Mouse (Mus musculus) liver, adult 2 months (tissue): ENCODE data around the gene Tas2r138. TPM values are rescaled to one million over a fixed set of nuclear protein-coding genes. Genes with fewer than 3 reads are reported as not detected.
"Not testable (repeated sequence)": the region's sequence is repeated elsewhere in the genome, so short reads cannot be mapped to it uniquely, and the experiment has no call there.

Source experiments
- DNase-seq: peaks from one replicate; pipeline ENCODE4 v3.0.0-alpha.2; 2011; ENCODE audit warnings: low read depth, low spot score; ENCODE audit errors: extremely low read depth
- H3K27ac ChIP-seq: fragments of 200-500 bp; replicated peaks from 2 replicates; pipeline ENCODE4 v1.5.1; 2012; ENCODE audit warnings: low read depth, mild to moderate bottlenecking, control low read depth, inconsistent platforms, low read length; ENCODE audit not compliant: insufficient read depth
- H3K27me3 ChIP-seq: fragments of 200-500 bp; 2 replicates; pipeline ENCODE4 v1.6.1; 2012; ENCODE audit warnings: mild to moderate bottlenecking, moderate library complexity, low read length, inconsistent platforms; ENCODE audit not compliant: control insufficient read depth, insufficient read depth
- H3K36me3 ChIP-seq: fragments of 200-500 bp; 2 replicates; pipeline ENCODE4 v1.6.1; 2012; ENCODE audit warnings: low read length, inconsistent platforms; ENCODE audit not compliant: control insufficient read depth, insufficient read depth
- H3K4me1 ChIP-seq: fragments of 200-500 bp; 2 replicates; pipeline ENCODE4 v1.6.1; 2011; ENCODE audit warnings: low read length; ENCODE audit not compliant: control insufficient read depth, insufficient read depth
- H3K4me3 ChIP-seq: fragments of 200-500 bp; 2 replicates; pipeline ENCODE4 v1.5.1; 2011; ENCODE audit warnings: low read depth, mild to moderate bottlenecking, control low read depth, low read length, moderate library complexity; ENCODE audit not compliant: insufficient read depth
- H3K79me2 ChIP-seq: fragments of 200-500 bp; 2 replicates; pipeline ENCODE4 v1.6.1; 2012; ENCODE audit warnings: inconsistent platforms, mild to moderate bottlenecking, low read length, moderate library complexity; ENCODE audit not compliant: control insufficient read depth, insufficient read depth
- H3K9ac ChIP-seq: fragments of 200-500 bp; 2 replicates; pipeline ENCODE4 v1.6.1; 2012; ENCODE audit warnings: low read depth, mild to moderate bottlenecking, control low read depth, inconsistent platforms, low read length
- CTCF ChIP-seq: fragments of 200-500 bp; IDR thresholded peaks from 2 replicates; pipeline ENCODE4 v1.5.1; 2011; ENCODE audit warnings: low read depth, low read length, control low read depth
- POLR2A ChIP-seq: fragments of 200-500 bp; IDR thresholded peaks from 2 replicates; pipeline ENCODE4 v1.6.1; 2011; ENCODE audit warnings: low read length, control low read depth; ENCODE audit not compliant: insufficient read depth; ENCODE audit errors: extremely low read depth
- WGBS: fragments of 180-500 bp; shearing (Covaris S2); methylation state at CpG from one replicate; pipeline ENCODE4 v1.1.7; 2018; 5-methylcytosine and 5-hydroxymethylcytosine counted together
- polyA plus RNA-seq: library from polyadenylated mRNA; depleted of rRNA; stranded (reverse); fragments of >200 nt; gene quantifications from 2 replicates; pipeline ENCODE4 v1.2.3, GENCODE M21; 2012
- total RNA-seq: library from RNA; depleted of rRNA; stranded (reverse); fragments of >200 nt; gene quantifications from 2 replicates; pipeline ENCODE4 v1.2.3, GENCODE M21; 2014

Tas2r138 gene
- total and polyA plus RNA-seq, 2 experiments: 0.15 TPM; not detected in 1

GRCm38 (mm10) chr6:40607431-40607830 lies 5.7 kb downstream of the Tas2r138 start:
- TF ChIP-seq POLR2A (no peak), CTCF (no peak)
- Histone ChIP-seq H3K36me3 (no peaks in the 10 kb centered on the region), H3K4me1 (no peaks in the 10 kb centered on the region), H3K27me3 (no peaks in the 10 kb centered on the region), H3K79me2 (no peaks in the 10 kb centered on the region), H3K9ac (no peak overlapping the region), H3K4me3 (no peak overlapping the region), H3K27ac (no peak overlapping the region)
- no peak for DNase-seq

GRCm38 (mm10) chr6:40598546-40598945 lies 14.6 kb downstream of the Tas2r138 start:
- H3K36me3 ChIP-seq, H3K27me3 ChIP-seq, DNase-seq, H3K4me1 ChIP-seq, H3K27ac ChIP-seq, H3K4me3 ChIP-seq, H3K79me2 ChIP-seq, H3K9ac ChIP-seq: not testable (repeated sequence)
- 39% methylated on average over 4 of the region's 4 CpGs for WGBS

- TF ChIP-seq CTCF (no peak), POLR2A (no peak)
- Histone ChIP-seq H3K27me3 (no peaks in the 10 kb centered on the region), H3K79me2 (no peaks in the 10 kb centered on the region), H3K4me3 (no peak overlapping the region), H3K27ac (no peak overlapping the region), H3K36me3 (no peaks in the 10 kb centered on the region), H3K4me1 (no peaks in the 10 kb centered on the region), H3K9ac (no peak overlapping the region)
- no peak for DNase-seq
- WGBS: 62% methylated on average over 3 of the region's 3 CpGs
These were observed 18.1 kb downstream of the Tas2r138 start for GRCm38 (mm10) chr6:40594804-40595550.

- no peaks in the 10 kb centered on the region for H3K79me2 ChIP-seq
- WGBS: 95% methylated on average over 2 of the region's 2 CpGs
- H3K4me1 ChIP-seq: no peaks in the 10 kb centered on the region
- no peak overlapping the region for H3K9ac ChIP-seq
- no peak overlapping the region for H3K27ac ChIP-seq
- TF ChIP-seq CTCF (no peak), POLR2A (no peak)
- H3K4me3 ChIP-seq: no peak overlapping the region
- no peaks in the 10 kb centered on the region for H3K27me3 ChIP-seq
- no peak for DNase-seq
- no peaks in the 10 kb centered on the region for H3K36me3 ChIP-seq
These were observed 24.8 kb downstream of the Tas2r138 start for GRCm38 (mm10) chr6:40588346-40588745.

GRCm38 (mm10) chr6:40585645-40586044 lies 27.5 kb downstream of the Tas2r138 start, which contains the start of gene Clec5a:
Clec5a (minus strand) TSS chr6:40585821.
- Histone ChIP-seq H3K79me2 (no peaks in the 10 kb centered on the region), H3K27ac (no peak within 1 kb of the TSS), H3K27me3 (no peaks in the 10 kb centered on the region), H3K9ac (no peak within 1 kb of the TSS), H3K4me1 (no peaks in the 10 kb centered on the region), H3K36me3 (no peaks in the 10 kb centered on the region), H3K4me3 (no peak within 1 kb of the TSS)
- 66% methylated on average over 5 of the region's 5 CpGs for WGBS
- TF ChIP-seq CTCF: no peak
- no peak for TF ChIP-seq POLR2A
- no peak for DNase-seq

GRCm38 (mm10) chr6:40584336-40584735 lies 28.8 kb downstream of the Tas2r138 start:
- H3K27ac ChIP-seq: no peak overlapping the region
- 81% methylated on average over 6 of the region's 6 CpGs for WGBS
- no peaks in the 10 kb centered on the region for H3K27me3 ChIP-seq
- no peaks in the 10 kb centered on the region for H3K36me3 ChIP-seq
- H3K4me3 ChIP-seq: no peak overlapping the region
- no peaks in the 10 kb centered on the region for H3K79me2 ChIP-seq
- TF ChIP-seq CTCF (no peak), POLR2A (no peak)
- H3K9ac ChIP-seq: no peak overlapping the region
- H3K4me1 ChIP-seq: no peaks in the 10 kb centered on the region
- no peak for DNase-seq
